Mouse (Mus musculus) heart, adult 8-10 months (tissue): ENCODE measurements around the gene Ptprz1. TPM values are rescaled to one million over a fixed set of nuclear protein-coding genes. Genes with fewer than 3 reads are reported as not detected.

Source experiments
- DNase-seq: peaks from one replicate; pipeline ENCODE4 v3.0.0; 2022; ENCODE audit warnings: low spot score
- total RNA-seq, 4 experiments: library from RNA; stranded (reverse); gene quantifications; 2 replicates each; pipeline ENCODE4 v1.2.4; 2022

The Ptprz1 gene
- total RNA-seq = under 1 TPM; 0.46 to 0.75 (median 0.61) TPM

DNA sequence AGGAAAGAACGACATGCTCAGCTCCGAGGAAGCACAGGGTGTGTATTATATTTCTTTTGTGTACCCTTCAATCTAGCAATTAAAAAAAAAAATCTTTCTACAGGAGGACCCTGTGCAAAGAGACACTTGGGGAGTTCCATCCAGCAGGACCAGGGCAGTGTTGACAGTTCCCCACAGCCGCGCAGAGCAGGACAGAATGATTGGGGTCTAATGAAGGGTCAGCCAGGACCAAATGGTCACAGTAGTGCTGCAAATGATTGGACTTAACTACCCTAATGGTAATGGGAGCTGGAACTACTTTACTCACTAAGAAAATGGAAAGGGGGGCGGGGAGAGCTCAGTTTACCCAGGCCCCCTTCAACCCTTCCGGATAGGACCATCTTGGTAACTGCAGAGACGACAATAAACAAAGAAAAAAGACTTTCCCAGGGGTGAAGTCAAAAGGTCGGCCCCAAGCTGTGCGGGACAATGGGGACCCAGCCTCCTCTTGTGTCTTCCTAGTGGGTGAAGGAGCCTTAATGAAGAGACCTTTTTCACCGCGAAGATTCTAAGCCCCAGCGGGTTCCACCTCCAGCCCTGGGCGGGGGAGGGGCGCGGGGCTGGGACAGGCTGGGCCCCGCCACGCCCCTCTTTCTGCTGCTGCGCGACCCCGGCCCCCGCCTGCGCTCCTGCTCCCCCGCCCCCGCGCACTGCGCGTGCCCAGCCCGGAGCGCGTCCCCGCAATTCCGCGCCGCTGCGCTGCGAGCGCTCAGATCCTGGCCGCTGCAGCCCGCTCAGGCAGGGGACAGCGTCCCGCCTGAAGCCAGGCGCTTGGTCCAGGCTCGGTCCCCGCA is at the start of gene Ptprz1:
Gene Ptprz1, plus strand, starts transcription at position 722 of the 833 bp plus-strand sequence.
- DNase-seq = no peak

DNA sequence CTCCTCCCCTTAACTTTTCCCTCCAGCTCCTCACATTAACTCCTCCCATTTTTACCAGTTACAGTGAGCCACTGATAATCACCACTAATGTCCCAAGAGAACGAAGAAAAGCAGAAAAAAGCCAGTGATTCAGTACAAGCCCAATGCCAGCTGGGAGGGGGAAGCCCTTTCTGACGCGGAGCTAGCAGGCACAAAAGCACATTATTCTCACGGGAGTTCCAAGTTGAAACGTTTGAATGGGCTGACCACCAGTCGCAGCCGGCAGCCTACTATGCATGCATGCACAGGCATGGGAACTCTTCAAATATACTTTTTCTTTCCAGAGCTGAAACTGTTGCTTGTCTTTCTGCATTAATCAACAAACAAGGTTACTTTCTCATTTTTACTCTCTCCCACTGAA is 41.7 kb upstream of the Ptprz1 start:
- DNase-seq = no peak

DNA sequence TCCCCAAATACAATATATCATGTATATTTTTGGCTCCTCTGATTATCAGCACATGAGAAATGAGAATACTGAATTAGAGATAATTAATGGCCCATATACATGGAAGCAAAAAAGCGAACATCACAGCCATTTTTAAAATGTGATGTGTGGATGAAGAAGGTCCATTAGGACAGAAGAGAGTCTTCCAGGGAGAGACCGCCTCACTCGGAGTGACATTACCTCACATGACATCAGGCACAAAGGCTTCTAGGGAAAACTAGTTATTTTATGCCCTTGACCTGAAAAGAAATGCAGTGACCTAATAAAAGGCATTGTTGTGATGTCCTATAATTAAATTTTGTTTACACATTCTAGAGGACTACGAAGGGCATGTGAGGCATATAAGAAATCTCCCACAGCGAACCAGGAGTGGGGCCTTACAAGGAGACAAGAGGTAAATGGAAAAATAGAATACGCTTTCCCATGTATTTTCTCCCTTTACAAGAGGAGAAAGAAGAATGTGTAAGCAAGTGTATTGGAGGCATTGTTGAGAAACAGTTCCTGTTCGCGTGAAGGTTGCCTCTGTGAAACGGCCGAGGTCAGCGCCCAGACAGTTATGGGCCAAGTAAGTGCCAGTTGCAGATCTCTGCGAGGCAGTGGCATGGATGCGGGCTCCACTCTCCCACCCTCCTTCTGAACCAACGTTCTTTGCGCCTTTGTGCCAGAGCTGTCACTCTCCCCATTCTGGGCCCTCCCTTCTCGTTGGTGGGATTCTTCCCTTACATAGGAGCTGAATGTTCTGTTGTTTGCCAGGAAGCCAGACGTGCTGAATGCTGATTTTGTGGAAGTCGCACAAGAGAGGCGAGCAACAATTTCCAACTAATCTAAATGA is 41.0 kb upstream of the Ptprz1 start:
- no peak for DNase-seq

DNA sequence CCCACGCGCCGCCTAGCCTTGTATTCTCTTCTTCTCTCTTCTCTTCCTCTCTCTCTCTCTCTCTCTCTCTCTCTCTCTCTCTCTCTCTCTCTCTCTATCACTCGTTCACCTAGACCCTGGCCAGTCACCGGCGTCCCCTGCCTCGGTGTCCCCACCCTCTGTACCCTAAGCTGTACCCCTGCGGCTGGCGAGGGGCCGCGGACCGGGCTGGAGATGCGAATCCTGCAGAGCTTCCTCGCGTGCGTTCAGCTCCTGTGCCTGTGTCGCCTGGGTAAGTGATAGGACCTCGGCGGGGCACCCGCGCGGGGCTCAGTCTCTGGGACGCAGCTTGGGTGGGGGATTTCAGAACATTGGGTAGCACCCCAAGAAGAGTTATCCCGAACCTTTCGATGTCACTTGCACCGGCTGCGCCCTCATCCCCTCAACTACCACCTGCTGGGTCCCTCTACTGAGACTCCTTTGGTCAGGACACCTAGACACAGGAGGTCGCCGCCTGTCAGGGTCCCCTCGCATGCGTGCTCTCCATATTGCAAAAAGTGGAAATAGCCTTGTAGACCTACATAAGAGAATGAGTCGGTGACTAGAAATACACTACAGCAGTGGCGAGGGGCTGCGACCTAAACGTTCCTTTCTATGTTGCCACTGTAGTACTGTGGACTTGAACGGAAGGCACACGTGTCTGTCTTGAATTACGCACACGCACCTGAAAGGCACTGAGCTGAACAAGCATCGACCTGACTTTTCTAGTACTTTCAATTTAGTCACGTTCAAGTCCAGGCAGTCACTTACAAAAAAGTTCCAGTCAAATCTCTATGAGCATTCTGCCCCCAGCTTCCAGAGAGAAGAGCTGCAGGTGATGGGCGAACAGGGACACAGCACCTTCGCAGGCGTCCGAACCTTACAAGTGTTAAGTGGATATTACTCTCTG is 576 bp downstream of the Ptprz1 start:
- no peak for DNase-seq

DNA sequence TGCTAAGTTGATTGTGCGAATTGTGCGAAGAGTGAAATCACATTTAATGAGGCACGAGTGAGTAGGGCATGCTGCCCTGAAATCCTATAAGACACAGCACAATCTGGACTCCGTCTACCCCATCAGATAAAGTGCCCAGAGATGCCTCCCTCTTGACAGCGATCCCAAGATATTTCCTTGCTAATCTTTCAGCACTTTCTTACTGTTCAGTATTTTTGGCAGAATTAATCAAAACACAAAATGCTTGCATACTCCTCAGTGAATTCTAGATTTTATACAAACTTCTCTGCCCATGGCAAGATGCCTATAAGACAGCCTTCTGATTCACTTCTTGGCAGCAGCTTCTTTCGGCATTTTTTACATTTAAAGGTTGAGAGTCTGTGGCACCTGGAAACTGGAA is 12.7 kb downstream of the Ptprz1 start:
- DNase-seq = no peak

DNA sequence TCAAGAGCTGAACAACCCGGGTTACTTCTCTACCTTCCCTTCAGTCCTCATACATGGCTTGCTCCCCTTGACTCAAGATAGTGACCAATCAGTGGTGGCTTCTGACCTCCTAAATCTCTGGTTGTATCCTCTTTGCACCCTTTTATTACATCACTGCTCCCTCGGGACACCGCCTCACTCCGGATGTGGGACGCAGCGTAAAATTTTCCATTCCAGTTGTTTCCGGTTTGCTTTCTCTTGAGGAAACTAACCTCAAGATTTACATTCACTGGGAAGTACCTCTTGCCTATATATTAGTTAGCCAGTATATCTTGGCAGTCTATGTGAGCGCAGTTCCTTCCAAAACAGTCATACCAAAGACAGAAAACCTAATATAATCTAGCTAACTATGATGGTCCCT is 14.0 kb downstream of the Ptprz1 start:
- DNase-seq = no peak

DNA sequence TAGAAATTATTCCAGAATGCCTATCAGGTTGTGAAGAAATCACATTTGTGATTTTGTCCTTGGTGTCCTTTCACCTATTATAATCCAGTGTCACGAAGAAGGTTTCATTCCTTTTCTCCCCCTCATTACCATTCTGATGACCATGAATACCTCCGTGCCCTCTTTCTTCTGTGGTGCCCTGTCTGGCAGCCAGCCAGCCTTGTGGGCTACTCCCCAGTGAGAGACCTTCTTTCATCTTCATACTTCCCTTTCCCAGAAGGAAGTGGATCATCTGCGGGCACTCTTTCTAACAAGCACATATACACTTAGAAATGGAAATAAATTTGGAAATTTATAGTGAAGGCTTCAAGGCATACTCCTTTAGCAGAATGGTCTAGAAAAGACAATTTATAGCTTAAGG is 26.7 kb downstream of the Ptprz1 start:
- DNase-seq = no peak

DNA sequence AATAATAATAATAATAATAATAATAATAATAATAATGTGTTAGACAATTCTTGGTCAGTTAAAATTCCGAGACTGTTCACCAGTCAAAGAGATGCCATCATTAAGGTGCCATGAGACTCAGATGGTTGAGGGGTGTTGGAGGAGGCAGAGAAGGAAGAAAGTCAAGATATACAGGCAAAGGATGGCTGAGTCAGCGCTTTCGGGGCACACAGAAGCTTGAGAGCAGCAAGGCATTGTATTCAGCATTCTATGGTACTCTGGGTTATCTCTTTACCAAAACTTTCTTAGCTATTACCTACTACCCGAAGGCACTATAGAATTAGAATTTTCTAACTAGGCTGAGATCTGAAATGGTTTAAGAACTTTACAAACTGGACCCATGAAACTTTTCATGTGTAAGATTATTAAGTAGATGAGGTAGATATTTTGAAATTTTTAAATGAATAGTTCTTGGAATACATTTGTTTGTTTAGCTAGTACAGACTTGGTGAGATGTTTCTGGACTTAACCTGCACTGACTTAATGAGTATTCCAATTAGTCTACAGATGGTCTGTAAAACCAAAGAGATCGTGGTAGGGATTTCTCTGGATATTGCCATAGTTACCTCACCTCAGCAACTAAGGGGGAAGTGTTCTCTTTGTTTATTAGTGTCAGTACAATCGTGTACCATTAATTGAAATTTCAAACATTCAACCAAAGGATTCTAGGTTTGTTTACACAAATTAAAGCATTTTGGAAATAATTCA is 33.4 kb downstream of the Ptprz1 start:
- no peak for DNase-seq

DNA sequence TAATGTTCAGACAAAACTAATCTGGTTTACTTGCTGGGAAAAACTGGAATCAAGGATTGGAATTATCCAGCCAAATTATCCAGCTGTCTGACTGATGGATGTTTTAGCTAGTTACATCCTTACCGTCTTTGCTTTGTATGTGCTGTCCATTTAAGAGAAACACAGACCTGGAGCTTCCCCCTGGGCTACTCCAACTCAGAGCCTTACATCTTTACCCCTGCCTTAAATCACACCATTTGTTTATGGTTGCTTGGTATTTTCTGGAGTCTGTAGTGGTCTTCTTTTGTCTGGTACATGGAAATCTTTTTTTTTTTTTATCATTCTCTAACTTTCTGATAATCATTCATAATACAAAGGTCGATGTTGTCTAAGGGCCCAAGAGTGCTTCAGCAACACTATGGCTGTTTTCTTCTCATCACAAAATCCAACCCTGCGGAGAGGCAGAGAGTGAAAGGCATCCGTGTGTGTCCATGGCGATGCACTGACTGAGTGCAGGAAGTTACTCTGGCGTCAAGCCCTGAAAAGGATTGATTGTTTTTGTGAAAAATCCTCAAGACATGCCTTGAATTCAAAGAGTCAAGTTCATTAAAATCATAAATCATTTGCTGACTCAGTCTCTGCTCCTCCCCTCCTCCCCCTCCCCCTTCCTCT is 34.1 kb downstream of the Ptprz1 start:
- DNase-seq = no peak

DNA sequence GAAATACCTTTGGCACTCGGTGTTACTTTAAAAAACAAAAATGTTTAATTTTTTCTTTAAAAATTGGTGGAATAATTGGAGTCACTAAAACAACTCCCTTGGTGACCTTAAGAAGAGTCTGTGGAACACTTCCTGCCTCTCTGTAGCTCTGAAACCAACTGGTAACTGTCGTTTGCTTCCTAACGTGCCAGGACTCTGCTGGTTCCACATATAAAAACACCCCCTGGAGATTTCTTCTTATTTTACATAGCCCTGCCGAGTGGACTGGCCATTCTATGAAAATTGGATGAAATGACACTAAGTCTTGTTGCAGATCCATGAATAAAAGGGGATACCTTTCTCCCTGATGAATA is 34.6 kb downstream of the Ptprz1 start:
- DNase-seq = no peak

DNA sequence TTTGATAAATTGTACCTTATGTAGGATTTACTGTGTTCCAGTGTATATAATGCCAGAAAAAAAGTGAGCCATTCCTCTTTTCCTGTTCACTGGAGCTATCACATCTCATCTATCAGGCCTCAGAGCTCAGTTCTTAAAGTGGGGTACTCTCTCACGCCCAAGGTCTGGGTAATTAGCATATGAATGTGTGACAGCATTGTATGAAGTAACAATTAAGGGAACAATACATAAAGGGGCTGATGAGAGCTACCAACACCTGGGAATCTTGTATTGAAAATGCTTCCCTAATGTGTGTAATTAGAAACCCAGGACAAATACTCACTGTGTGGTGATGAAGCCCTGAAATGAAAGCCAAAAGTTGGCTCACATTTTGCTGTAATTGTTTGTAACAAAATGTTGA is 47.6 kb downstream of the Ptprz1 start:
- no peak for DNase-seq

DNA sequence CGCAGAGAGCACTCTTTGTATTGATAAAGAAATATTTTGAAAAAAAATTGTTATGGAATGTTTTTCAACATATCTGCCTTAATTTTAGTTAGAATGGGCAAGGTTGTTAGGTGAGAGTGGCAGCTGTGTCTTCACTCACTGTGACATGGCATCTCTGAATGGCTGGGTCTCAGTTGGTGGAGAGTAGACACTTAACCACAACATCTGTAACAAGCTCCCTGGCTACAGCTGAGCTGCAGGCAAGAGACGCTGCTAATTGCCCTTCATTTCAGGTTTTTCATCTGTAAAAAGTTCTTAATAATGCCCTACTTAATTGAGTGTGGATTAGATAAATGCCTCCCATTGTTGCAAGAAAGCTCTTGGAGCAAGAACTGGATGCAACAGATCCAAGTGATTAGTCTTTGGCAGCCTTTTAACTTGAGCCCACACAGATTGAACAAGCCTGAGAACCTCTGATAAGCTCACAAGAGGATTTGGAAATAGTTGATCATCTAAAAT is 57.5 kb downstream of the Ptprz1 start:
- no peak for DNase-seq

DNA sequence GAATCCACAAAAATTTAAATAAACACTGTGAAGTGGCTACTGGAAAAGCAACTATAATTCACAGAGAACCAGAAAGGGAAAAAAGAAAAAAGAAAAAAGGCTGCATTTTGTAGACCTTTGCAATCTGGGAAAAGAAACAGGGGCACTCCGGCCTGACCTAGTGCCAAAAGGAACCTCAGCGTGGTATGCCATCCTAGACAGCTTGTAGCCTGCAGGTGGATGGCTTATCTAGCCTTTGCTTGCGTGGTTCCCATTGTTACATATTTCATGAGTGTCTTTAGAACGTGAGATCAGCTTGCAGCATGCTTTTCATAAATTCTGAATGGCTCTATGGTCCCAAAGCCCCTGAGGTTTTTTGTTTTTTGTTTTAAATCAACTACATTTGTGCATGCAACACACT is 61.8 kb downstream of the Ptprz1 start:
- DNase-seq = no peak

DNA sequence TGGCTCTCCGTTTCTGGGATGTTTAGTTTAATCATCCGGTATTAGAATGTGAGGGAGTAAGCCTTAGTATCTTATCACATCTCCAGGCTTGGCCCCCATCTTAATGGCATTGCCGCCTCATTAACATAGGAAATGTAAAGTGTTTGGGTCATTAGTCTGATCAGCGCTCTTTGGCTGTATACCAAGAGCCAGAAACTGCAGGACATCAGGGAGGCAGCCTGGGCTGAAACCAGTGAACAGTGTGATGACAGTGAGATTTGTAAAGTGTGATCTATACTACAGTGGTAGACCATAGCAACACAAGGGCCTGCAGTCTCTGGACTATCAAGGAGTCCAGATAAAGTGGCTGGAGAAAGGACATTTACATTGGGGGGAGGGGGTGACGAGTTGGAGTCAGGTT is 62.2 kb downstream of the Ptprz1 start:
- DNase-seq = no peak

DNA sequence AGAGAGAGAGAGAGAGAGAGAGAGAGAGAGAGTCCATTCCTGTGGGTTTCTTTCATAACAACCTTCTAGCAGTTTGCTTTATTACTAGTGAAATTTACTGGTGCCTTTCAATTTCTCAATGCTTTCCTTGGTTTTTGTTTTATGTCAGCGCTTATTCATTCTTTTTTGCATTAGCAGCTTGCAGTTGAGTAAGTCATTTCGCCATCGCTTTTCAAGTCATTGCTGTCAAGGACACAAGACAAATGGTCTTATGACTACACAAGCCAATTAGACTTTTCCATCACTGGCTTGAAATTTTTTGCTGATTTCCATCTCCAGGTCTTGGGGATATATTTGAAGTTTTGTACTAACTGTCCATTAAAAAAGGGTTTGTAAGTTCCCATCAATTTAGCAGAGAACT is 68.9 kb downstream of the Ptprz1 start:
- DNase-seq = no peak

DNA sequence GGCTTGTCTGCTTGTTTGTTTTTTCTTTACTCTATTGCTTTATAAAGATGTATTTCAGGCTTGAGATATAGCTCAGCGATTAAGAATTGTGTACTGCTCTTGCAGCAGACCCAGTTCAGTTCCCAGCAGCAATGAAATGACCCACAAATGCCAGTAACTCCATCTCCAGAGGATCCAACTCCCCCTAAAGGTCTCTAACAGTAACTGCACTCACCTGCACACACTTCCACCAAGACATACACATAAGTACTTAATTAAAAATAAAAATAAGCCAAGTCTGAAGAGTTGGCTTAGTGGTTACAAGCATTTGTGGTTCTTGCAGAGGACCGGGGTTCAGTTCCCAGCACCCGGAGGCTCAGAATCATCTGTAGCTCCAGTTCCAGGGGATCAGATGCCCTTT is 88.1 kb downstream of the Ptprz1 start:
- DNase-seq = no peak

DNA sequence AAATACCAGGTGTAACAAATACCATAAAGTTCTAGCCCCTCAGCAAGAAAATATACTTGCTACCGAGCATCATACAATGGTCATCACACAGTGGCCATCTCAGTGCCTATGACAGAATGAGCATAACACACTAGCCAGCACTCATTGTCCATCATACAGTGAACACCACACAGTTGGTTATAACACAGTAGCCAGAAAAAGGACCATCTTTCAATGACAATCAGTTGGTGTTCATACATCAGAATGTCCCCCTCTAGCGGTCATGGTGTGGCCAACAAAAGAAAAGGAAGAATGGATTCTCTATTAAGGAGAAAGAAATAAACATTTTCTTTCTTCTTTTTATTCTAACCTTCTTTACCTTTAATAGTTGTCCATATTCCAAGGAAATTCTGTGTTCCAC is 92.8 kb downstream of the Ptprz1 start:
- no peak for DNase-seq

DNA sequence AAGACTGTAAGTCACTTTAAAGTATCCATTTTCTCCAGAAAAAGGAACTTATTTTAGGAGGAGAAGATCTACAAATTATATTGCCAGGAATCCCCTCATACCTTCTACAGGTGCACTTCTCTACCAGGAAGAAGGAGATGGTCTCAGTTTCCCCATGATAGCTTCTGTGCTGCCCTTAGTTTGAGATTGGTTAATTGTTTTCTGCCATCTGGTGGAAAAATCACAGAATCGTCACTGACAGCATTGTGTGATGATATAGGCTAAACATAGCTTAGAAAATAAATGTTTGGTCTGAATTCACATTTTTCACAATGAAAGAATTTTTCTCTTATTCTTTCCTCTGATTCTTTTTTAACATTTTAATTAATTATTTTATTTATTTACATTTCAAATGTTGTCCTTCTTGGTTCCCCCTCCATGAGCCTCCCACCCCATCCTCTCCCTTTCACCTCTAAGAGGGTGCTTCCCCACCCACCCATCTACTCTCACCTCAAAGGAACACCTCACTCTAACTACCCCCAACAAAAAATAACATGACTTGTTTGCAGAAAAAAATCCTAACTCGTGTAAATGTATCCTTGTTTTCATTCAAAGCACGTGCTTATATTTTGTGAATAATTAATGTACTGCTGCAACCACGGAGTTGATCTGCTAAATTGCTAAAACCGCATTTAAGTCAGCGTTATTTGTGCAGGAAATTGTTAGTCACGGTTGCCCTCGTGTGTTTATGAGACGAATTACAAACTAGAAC is 108.6 kb downstream of the Ptprz1 start:
- DNase-seq = no peak

DNA sequence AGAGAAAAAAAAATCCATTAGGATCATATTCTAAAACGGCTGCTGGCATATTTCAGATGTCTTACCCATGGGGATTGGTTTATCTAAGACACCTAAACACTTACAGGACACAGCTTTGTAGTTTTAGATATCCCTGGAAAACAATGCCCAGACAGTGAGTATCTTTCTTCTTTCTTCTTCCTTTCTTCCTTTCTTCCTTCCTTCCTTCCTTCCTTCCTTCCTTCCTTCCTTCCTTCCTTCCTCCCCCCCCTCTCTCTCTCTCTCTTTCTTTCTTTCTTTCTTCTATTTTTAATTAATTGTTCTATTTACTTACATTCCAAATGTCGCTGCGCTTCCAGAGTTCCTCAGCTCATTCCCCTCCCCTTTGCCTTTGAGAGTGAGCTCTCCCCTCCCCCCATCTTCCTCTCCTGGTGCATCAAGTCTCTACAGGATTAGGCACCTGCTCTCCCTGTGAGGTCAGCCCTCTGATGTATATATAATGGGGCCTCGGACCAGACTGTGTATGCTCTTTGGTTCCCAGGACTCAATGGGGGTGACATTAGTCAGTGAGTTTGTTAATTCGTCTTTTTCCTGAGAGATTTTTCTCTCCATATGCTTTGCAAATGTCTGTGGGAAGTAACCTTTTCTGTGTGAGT is 109.3 kb downstream of the Ptprz1 start:
- DNase-seq = no peak
